Mouse (Mus musculus) A20 (cell line): ENCODE results near the gene Serp1.

Experiments used
- DNase-seq: peaks from one replicate; pipeline ENCODE4 v3.0.0-alpha.2; 2011; ENCODE audit warnings: low read depth, low spot score

Serp1 gene

DNA sequence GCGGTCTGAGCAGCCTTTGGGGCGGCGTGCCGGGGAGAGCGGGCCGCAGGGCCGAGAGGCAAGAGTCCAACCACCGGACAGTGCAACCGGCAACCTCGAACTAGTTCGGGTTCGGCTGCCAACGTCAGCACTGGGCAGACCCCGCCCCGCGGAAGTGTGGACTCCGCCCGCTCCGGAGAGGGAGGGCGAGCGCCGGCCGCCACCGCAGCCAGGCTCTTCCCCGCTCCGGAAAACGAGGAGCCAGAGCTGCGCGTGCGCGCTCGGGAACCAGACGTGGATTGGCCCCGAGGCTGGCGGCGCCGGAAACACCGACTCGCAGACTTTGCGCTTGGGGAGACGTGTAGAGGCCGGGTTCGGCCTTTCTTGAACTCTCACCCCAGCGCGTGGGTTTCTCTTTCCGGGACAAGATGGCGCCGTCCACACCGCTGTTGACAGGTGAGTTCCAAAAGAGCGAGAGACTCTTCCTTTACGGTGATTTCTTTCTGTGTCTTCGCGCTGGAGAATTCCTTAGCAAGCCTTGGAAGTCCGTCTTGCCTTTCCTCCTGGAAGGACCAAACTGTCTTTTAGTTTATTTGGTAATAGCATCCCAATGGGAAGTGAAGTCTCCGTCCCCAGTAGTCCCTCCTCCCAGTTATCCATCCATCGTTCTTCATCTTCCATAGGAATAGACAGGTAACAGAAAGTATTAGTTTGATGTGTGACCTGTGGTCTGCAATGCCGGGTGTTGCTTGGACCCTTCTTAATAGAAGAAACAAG is at the start of gene Serp1, which contains the start of gene Eif2a:
Gene Serp1, minus strand, starts transcription at position 241 of the 756 bp plus-strand sequence.
Gene Eif2a, plus strand, starts transcription at position 170 of the 756 bp plus-strand sequence.
- DNase-seq: peak; percentile 99

- DNase-seq: no peak
Measured at GRCm38 (mm10) chr3:58570821-58571220, 45.1 kb upstream of the Serp1 start.

GRCm38 (mm10) chr3:58561437-58561836 is 35.7 kb upstream of the Serp1 start:
- no peak for DNase-seq

DNA sequence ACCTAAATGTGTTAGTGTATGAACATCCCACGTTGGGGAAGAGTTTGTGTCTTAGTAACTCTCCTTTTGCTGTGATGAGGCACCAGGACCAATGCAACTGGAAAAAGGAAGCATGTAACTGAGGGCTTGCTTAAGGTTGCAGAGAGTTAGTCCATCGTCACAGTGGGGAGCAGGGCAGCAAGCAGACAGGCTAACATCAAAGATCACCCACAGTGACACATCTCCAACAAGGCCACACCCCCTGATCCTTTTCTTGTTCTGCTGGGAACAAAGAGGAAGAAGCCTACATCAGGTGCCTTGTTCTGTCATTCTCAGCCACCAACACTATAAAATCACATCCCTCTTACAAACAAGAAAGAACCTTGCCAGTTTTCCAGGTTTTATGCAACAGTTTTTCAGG is 34.2 kb upstream of the Serp1 start:
- no peak for DNase-seq

DNA sequence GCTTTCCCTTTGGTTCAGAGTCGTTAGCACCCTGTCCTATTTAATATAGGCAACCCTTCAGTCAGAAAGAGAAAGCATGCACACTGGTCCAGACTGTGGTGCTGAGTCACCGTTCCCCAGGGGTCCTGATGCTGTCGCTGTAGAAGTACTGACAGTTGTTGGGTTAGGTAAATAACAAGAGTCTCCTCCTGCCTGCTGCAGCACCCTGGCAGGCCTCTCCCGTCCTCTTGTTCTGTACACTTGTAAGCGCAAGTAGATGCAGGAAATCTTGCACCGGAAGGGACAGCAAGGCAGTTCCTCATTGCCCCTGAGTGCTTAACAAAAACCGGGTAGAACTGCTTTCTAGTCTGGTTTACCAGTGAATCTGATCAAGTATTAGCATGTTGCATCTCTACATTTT is 31.0 kb upstream of the Serp1 start:
- DNase-seq: no peak

DNA sequence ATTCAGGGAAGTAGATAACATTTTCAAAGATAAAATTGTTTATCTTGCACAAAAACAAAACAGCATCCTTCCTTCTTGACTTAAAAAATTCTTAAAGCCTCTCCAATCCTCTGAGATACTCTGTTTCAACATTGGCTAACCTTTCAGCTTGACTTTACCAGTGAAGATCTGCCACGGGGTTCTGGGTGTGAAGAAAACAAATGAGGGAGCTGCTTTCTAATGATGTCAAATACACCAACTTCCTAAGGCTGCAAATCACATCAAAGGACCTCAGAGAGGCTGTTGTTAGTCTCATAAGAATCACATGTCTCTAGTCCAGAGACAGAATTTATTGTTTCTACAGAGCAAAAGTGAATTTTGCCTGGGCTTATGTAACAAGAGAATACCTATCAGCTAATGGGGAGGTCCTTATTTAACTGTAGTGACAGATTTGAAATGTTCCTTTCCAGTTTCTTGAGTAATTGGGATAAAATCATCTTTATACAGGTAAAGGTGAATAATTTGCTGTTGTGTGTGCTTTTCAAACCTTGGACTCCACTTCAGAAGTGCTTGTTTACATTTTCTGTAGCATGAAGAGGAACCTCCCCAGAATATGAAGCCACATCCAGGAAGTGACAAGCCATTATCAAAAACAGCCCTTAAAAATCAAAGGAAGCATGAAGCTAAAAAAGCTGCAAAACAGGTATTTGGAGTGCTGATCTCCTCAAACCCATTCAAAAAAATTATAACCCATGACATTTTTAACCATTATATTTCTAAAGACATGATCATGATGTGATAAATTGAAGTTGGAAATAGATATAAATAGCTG is 26.5 kb upstream of the Serp1 start:
- no peak for DNase-seq

DNA sequence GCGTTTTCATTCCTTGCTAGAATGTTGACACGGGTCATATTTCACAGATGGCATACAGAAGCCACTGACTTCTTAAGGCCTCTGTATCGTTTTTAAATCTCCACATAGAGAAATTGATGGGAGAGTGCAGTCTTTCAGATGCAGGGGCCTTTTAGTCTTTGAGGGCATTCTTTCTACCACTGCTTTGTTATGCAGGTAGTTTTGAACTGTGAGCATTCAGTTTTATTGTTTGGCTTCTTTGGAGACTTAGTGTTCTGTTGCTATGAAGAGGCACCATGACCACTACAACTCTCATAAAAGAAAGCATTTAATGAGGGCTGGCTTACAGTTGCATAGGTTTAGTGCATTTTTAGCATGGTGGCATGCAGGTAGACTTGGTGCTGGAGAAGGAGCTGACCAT is 10.9 kb upstream of the Serp1 start:
- no peak for DNase-seq

- peak; percentile 67 for DNase-seq
Measured at GRCm38 (mm10) chr3:58526408-58526737, 681 bp upstream of the Serp1 start.

GRCm38 (mm10) chr3:58525166-58525565 is 526 bp downstream of the Serp1 start:
- DNase-seq: no peak

- peak; percentile 57 for DNase-seq
Measured at GRCm38 (mm10) chr3:58524246-58524645, 1.4 kb downstream of the Serp1 start.

- DNase-seq: no peak
Measured at GRCm38 (mm10) chr3:58523386-58523785, 2.3 kb downstream of the Serp1 start.

DNA sequence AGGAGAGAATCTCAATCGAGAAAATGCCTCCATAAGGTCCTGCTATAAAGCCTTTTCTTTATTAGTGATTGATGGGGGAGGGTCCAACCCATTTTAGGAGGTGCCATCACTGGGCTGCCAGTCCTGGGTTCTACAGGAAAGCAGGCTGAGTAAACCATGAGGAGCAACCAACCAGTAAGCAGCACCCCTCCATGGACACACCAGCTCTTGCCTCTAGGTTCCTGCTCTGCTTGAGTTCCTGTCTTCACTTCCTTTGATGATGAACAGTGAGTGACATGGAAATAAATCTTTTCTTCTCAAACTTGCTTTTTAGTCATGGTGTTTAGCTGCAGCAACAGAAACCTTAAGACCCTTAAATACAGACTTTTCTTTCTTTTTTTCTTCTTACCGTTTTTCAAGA is 4.3 kb downstream of the Serp1 start:
- DNase-seq: peak; percentile 60

DNA sequence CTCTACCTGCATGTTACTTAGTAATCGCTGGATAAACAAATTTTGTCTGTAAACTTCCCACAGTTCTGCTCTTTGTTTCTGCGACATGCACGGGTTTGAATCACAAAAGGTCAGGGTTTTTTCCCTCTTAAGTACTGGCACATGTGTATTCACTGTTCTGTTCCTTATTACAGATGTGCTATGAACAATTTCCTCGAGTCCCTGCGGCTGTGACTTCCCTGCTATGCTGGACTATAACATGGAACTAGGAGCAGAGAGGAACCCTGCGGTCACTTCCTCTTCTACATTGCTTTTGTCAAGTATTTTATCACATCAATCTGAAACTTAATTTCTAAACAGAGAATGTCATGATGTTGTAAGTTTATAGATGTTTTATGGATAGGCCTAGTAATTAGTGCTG is 5.4 kb downstream of the Serp1 start:
- DNase-seq: peak; percentile 69

GRCm38 (mm10) chr3:58519536-58519935 is 6.2 kb downstream of the Serp1 start:
- no peak for DNase-seq

- peak; percentile 68 for DNase-seq
Measured at GRCm38 (mm10) chr3:58518962-58519361, 6.7 kb downstream of the Serp1 start.

- DNase-seq: peak; percentile 86
Measured at GRCm38 (mm10) chr3:58517800-58518199, 7.9 kb downstream of the Serp1 start.

DNA sequence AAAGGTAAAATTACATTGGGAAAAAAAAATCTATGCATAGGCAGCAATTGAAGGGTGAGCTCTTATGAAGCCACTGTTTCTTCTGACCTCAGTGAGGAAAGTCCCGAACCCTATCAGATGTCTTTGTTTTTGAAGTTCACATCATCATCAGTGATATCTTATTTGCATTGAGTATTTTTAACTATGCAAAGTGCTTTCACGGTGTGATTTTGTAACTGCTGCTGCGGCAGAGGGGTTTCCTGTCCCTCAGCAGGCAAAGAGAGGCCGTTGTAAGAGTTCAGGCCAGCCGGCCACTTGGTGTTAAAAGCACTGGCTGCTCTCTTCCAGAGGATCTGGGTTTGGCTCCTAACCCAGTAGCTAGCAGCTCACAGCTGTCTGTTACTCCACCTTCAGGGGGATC is 8.4 kb downstream of the Serp1 start:
- peak; percentile 94 for DNase-seq

DNA sequence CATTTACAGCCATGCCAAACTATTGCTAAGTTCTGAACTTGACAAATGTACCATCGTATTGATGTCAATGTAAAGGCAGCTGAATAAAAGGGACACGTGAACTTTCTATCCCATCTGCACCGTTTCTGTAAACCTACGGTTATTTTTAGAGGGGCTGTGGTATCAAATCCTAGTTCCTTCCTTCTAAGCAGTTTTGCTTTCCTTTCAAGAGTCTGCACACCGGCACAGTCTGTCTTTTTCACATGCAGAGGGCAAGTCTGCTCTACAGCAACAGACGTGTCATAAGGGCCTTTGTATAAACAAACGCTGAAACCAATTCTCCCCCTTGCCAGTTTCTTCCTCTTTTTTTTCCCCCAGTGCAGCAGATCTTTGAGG is 9.1 kb downstream of the Serp1 start:
- DNase-seq: peak; percentile 91

DNA sequence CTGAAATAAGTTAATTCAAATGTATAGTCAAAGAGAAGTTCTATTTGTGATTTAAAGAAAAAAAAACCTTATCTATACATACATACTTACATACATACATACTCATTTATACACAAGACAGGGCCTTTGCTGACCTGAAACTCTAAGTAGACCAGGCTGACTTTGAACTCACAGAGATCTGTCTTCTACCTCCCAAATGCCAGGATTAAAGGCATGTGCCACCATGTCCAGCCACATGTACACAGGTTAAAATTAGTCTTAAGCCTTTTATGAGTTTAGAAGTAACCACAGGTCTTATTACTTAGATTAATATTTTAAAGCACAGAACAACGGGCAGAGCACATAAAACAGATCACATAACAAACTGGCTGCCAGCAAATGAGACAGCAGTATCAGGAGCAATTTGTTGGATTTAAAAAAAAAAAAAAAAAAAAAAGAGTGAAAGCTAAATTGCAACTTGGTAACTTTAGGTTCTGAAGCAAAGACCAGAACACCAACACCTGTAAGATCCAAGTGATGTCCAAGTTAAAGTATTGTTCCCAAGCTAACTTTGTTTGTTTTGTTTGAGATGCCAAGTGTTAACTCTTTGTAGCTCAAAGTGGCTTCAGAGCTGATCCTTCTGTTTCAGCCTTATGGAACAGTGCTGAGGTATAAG is 9.6 kb downstream of the Serp1 start:
- DNase-seq: peak; percentile 66

DNA sequence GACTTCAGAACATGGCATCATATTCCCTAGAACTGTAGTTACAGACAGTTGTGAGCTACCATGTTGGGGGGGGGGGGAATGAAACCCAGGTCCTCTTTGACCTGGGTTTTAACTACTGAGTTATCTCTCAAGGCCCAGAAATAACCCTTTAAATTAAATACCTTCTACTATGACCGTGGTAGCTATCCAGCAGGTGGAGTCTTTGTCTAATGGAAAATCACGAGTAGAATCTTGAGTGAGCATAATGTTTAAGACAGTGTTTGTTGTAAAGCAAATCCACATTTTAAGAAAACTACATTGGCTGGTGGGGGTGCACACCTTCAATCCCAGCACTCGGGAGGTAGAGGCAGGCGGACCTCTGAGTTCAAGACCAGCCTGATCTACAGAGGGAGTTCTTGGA is 12.2 kb downstream of the Serp1 start:
- peak; percentile 60 for DNase-seq

GRCm38 (mm10) chr3:58512740-58513139 is 13.0 kb downstream of the Serp1 start:
- no peak for DNase-seq

DNA sequence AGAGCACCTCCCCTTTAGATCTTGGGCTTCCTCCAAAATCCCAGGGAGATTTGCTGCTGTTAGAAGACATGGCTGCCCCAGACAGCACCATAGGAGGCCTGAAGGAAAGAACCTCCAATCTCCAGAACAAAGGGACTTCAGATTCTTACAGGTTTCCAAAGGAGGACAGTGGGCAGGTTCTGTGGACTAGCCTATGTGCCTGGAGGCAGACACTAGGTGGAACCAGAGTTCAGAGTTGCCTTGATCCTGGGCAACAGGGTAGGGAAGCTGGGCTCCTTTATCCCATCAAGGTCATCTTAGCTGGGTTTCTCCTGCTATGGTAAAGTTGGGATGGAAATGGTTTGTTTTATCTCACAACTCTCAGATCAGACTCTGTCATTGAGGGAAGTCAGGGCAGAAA is 14.1 kb downstream of the Serp1 start:
- DNase-seq: peak; percentile 60
